Mouse (Mus musculus) layer of hippocampus, adult 8-10 months (tissue): ENCODE data around the gene Hhat. TPM values are rescaled to one million over a fixed set of nuclear protein-coding genes. Genes with fewer than 3 reads are reported as not detected.

Experiments used
- total RNA-seq, 4 experiments: library from RNA; stranded (reverse); gene quantifications; 2 replicates each; pipeline ENCODE4 v1.2.4; 2022

The Hhat gene
- total RNA-seq, 4 experiments from 2014 or later: 1.4 to 2.1 (median 1.7) TPM

Other genes starting within 250 kb of the Hhat start
- 10 to 100 TPM; 13.4 to 17.3 (median 14.7) TPM for gene Sertad4, start 84.5 kb upstream of the Hhat start, total RNA-seq